Mouse (Mus musculus) bone marrow macrophage, adult 2 months (primary cell): ENCODE results near the gene Smtnl1.

Source experiments
- CTCF ChIP-seq: IDR thresholded peaks from 2 replicates; pipeline ENCODE4 v1.5.1; 2012; ENCODE audit warnings: low read depth, mild to moderate bottlenecking, low read length, moderate library complexity
- POLR2A ChIP-seq: IDR thresholded peaks from 2 replicates; pipeline ENCODE4 v1.6.1; 2012; ENCODE audit warnings: mild to moderate bottlenecking, low read depth, low read length, borderline replicate concordance

DNA sequence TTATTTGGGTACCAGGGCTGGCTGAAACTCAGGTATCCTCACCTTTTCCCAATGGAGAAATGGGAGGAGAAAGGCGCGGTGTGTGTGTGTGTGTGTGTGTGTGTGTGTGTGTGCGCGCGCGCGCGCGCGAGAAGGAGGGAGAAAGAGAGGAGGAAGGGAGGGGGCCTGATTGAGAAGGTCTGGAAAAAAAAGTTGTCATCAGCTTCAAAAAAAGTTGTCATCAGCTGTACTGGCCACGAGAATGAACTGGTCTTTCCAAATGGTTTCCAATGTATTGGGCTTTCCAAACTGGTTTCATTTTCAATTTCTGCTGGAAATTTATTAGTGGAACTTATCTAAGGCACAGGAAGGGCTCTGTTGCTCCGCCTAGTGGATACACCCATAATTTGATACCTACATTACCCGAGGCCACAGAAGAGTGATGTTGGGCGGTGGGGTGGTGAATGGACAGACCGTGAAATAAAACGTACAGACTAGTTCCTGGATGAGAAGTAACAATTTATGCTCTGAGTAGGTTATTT is 23.4 kb downstream of the Smtnl1 start:
- no peak for TF ChIP-seq POLR2A
- no peak for TF ChIP-seq CTCF
